Mouse (Mus musculus) CH12.LX (cell line): Measurements from ENCODE around the gene Cypt12. TPM values are rescaled to one million over a fixed set of nuclear protein-coding genes. Genes with fewer than 3 reads are reported as not detected.

Experiments used
- DNase-seq: peaks from one replicate; pipeline ENCODE4 v3.0.0-alpha.2; 2013; ENCODE audit errors: extremely low read depth
- H3K27ac ChIP-seq: 2 replicates; pipeline ENCODE4 v1.5.1; 2012; ENCODE audit warnings: low read depth, mild to moderate bottlenecking, control low read depth, moderate library complexity; ENCODE audit not compliant: insufficient read depth
- H3K27me3 ChIP-seq: replicated peaks from 2 replicates; pipeline ENCODE3; 2012; ENCODE audit warnings: inconsistent platforms
- H3K36me3 ChIP-seq, 2 experiments: replicated peaks in 1 of 2; 2 replicates each; pipeline versions ENCODE3 to v1.6.1; 2012; ENCODE audit warnings: inconsistent platforms in 1 of 2, low read length in 1 of 2, mild to moderate bottlenecking in 1 of 2, mixed read lengths in 1 of 2, moderate library complexity in 1 of 2; ENCODE audit not compliant: control insufficient read depth in 1 of 2, insufficient read depth in 1 of 2
- H3K4me1 ChIP-seq, 2 experiments: 2 replicates each; pipeline ENCODE4 v1.6.1; 2012; ENCODE audit warnings: inconsistent platforms in 1 of 2, moderate library complexity in 1 of 2; ENCODE audit not compliant: insufficient read depth in 2 of 2, control insufficient read depth in 1 of 2
- H3K4me2 ChIP-seq: 2 replicates; pipeline ENCODE4 v1.6.1; 2012; ENCODE audit warnings: low read depth, mild to moderate bottlenecking, control low read depth; ENCODE audit not compliant: poor library complexity, insufficient read depth, severe bottlenecking
- H3K4me3 ChIP-seq, 3 experiments: fragments of 150-350 bp in 1 of 3; sonication (generic) in 1 of 3; replicated peaks in 1 of 3; 2 replicates each; pipeline versions ENCODE3 to v1.5.1; 2011 to 2012; ENCODE audit warnings: low read depth in 2 of 3, low read length in 2 of 3, mild to moderate bottlenecking in 2 of 3, moderate library complexity in 2 of 3, control low read depth in 1 of 3, improper control_type of control experiment in 1 of 3, inconsistent platforms in 1 of 3, mixed read lengths in 1 of 3; ENCODE audit not compliant: poor library complexity in 1 of 3
- H3K79me2 ChIP-seq: replicated peaks from 2 replicates; pipeline ENCODE4 v1.6.1; 2012; ENCODE audit warnings: mild to moderate bottlenecking, moderate library complexity; ENCODE audit not compliant: control insufficient read depth, poor library complexity, insufficient read depth, severe bottlenecking; ENCODE audit errors: extremely low read depth
- H3K9ac ChIP-seq: 2 replicates; pipeline ENCODE4 v1.6.1; 2012; ENCODE audit warnings: low read depth, mild to moderate bottlenecking, control low read depth, moderate library complexity; ENCODE audit not compliant: insufficient read depth
- H3K9me3 ChIP-seq: replicated peaks from 2 replicates; pipeline ENCODE3; 2012; ENCODE audit warnings: low read length, inconsistent platforms, mixed read lengths
- BHLHE40 ChIP-seq: IDR thresholded peaks from 2 replicates; pipeline ENCODE4 v1.6.1; 2011; ENCODE audit warnings: mild to moderate bottlenecking, low read depth, low read length, improper control_type of control experiment
- CHD2 ChIP-seq: IDR thresholded peaks from 2 replicates; pipeline ENCODE4 v1.6.1; 2011; ENCODE audit warnings: low read length, improper control_type of control experiment
- CTCF ChIP-seq, 2 experiments: IDR thresholded peaks in 1 of 2; conservative IDR thresholded peaks in 1 of 2; 2 replicates each; pipeline ENCODE4 v1.5.1; 2011 to 2012; ENCODE audit warnings: low read depth in 2 of 2, low read length in 2 of 2, improper control_type of control experiment in 1 of 2, inconsistent platforms in 1 of 2, mild to moderate bottlenecking in 1 of 2, moderate library complexity in 1 of 2
- ELF1 ChIP-seq: IDR thresholded peaks from 2 replicates; pipeline ENCODE4 v1.6.1; 2014; ENCODE audit warnings: low read depth, mild to moderate bottlenecking, inconsistent platforms, low read length, improper control_type of control experiment
- EP300 ChIP-seq: IDR thresholded peaks from 2 replicates; pipeline ENCODE4 v1.6.1; 2011; ENCODE audit warnings: low read length, improper control_type of control experiment
- GABPA ChIP-seq: IDR thresholded peaks from 2 replicates; pipeline ENCODE4 v1.6.1; 2012; ENCODE audit warnings: low read depth, low read length, improper control_type of control experiment, inconsistent platforms; ENCODE audit not compliant: insufficient replicate concordance
- JUND ChIP-seq: conservative IDR thresholded peaks from 2 replicates; pipeline ENCODE4 v1.6.1; 2011; ENCODE audit warnings: low read depth, low read length, improper control_type of control experiment
- KAT2A ChIP-seq: IDR thresholded peaks from 2 replicates; pipeline ENCODE4 v1.6.1; 2012; ENCODE audit warnings: low read length, improper control_type of control experiment, inconsistent platforms; ENCODE audit not compliant: insufficient replicate concordance
- MAFK ChIP-seq: IDR thresholded peaks from 2 replicates; pipeline ENCODE4 v1.6.1; 2011; ENCODE audit warnings: low read length, improper control_type of control experiment; ENCODE audit not compliant: insufficient replicate concordance
- MAZ ChIP-seq: IDR thresholded peaks from 2 replicates; pipeline ENCODE4 v1.6.1; 2012; ENCODE audit warnings: low read depth, mild to moderate bottlenecking, inconsistent platforms, low read length, improper control_type of control experiment, moderate library complexity
- MYC ChIP-seq: IDR thresholded peaks from 2 replicates; pipeline ENCODE4 v1.6.1; 2011; ENCODE audit warnings: low read depth, mild to moderate bottlenecking, improper control_type of control experiment, low read length
- NELFE ChIP-seq: IDR thresholded peaks from 2 replicates; pipeline ENCODE4 v1.6.1; 2011; ENCODE audit warnings: low read depth, low read length, improper control_type of control experiment
- NRF1 ChIP-seq: IDR thresholded peaks from 2 replicates; pipeline ENCODE4 v1.6.1; 2014; ENCODE audit warnings: low read depth, mild to moderate bottlenecking, inconsistent platforms, low read length, improper control_type of control experiment, moderate library complexity
- PAX5 ChIP-seq: IDR thresholded peaks from 2 replicates; pipeline ENCODE4 v1.6.1; 2012; ENCODE audit warnings: low read length, inconsistent platforms, mixed read lengths
- POLR2A ChIP-seq: IDR thresholded peaks from 2 replicates; pipeline ENCODE4 v1.6.1; 2011; ENCODE audit warnings: low read depth, mild to moderate bottlenecking, improper control_type of control experiment, low read length
- POLR2AphosphoS2 ChIP-seq: IDR thresholded peaks from 2 replicates; pipeline ENCODE4 v1.6.1; 2011; ENCODE audit warnings: low read depth, low read length, improper control_type of control experiment
- RCOR1 ChIP-seq: conservative IDR thresholded peaks from 2 replicates; pipeline ENCODE4 v1.6.1; 2012; ENCODE audit warnings: low read depth, mild to moderate bottlenecking, inconsistent platforms, low read length, improper control_type of control experiment
- SMC3 ChIP-seq: IDR thresholded peaks from 2 replicates; pipeline ENCODE4 v1.6.1; 2011; ENCODE audit warnings: low read depth, low read length, improper control_type of control experiment
- TBP ChIP-seq: conservative IDR thresholded peaks from 2 replicates; pipeline ENCODE4 v1.6.1; 2011; ENCODE audit warnings: low read depth, low read length, improper control_type of control experiment
- TCF12 ChIP-seq: IDR thresholded peaks from 2 replicates; pipeline ENCODE4 v1.6.1; 2014; ENCODE audit warnings: low read depth, mild to moderate bottlenecking, inconsistent platforms, low read length, improper control_type of control experiment
- USF1 ChIP-seq: IDR thresholded peaks from 2 replicates; pipeline ENCODE4 v1.6.1; 2014; ENCODE audit warnings: low read depth, mild to moderate bottlenecking, inconsistent platforms, low read length, improper control_type of control experiment
- dilution Hi-C: fragments of 300-500 bp; cut with MboI; formaldehyde crosslinking; loops from 2 replicates; pipeline ENCODE4 v1.14.3; 2020; ENCODE audit warnings: low sequenced_read_pairs; ENCODE audit not compliant: extremely low pct_unique_long_range_greater_than_20kb, extremely low pct_ligation_motif_present
- in situ Hi-C: fragments of 300-500 bp; cut with MboI; formaldehyde crosslinking; loops from 3 replicates; pipeline ENCODE4 v1.14.3; 2019; ENCODE audit warnings: low sequenced_read_pairs, low pct_ligation_motif_present, low pct_unique_long_range_greater_than_20kb, mixed read lengths
- polyA plus RNA-seq: library from polyadenylated mRNA; unstranded; fragments of >175 nt; gene quantifications from 2 replicates; pipeline ENCODE4 v1.2.1, GENCODE M21; 2012; ENCODE audit warnings: low read depth; ENCODE audit not compliant: insufficient read length
- total RNA-seq, 2 experiments: library from RNA; depleted of rRNA; stranded (reverse); fragments of 300-350 nt in 1 of 2; fragments of >200 nt in 1 of 2; gene quantifications; 2 replicates each; pipeline ENCODE4 v1.2.3; 2012 to 2014

Cypt12 gene
- not detected in 2 replicates for total RNA-seq (2012; rRNA removed)
- not detected in 2 replicates for total RNA-seq (2014; rRNA removed)
- not detected in 2 replicates for polyA plus RNA-seq

DNA sequence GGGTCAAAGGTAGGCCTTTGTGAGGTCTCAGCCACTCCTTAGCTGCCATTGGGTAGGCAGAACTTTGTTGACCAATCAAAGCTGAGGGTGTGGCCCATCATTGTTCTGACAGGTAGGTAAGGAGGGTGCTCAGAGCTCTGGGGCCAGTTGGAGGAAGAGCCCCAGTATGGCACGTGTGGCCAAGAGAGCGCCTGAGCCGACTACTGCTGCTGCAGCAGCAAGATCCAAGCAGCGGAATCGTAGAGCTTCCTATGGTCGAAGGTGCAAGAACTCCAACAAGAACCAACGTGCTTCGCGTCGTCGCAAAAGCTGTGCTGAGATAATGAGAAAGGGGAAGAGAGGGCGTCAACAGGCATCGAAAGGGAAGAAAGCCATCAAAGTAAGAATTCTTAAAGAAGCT, at the start of gene Cypt12:
Gene Cypt12 (plus strand): TSS at position 112 of the 400 bp plus-strand sequence.
- no peak within 1 kb of the TSS for H3K27ac ChIP-seq
- H3K9me3 ChIP-seq: peaks cover 18% of the 10 kb centered on the region
- no peaks in the 10 kb centered on the region for H3K27me3 ChIP-seq
- no peaks in the 10 kb centered on the region for H3K79me2 ChIP-seq
- in situ Hi-C loops (no loop called here), dilution Hi-C loops (no loop called here)
- no peaks in the 10 kb centered on the region for H3K4me1 ChIP-seq
- H3K36me3 ChIP-seq: no peaks in the 10 kb centered on the region
- no peak within 1 kb of the TSS for H3K4me2 ChIP-seq
- H3K9ac ChIP-seq: no peak within 1 kb of the TSS
- TF ChIP-seq ELF1: no peak
- TF ChIP-seq POLR2A: no peak
- no peak for TF ChIP-seq USF1
- TF ChIP-seq TBP: no peak
- no peak for TF ChIP-seq PAX5
- no peak for TF ChIP-seq CHD2
- no peak for TF ChIP-seq NRF1
- no peak for TF ChIP-seq MAZ
- no peak for TF ChIP-seq NELFE
- TF ChIP-seq CTCF (conservative IDR thresholded peaks at IDR 0.05 in 1 of 2, IDR thresholded peaks at IDR 0.05 in 1 of 2; ENCODE audit: low read depth in 2 of 2, low read length in 2 of 2): no peak
- TF ChIP-seq JUND: no peak
- no peak for TF ChIP-seq EP300
- no peak for TF ChIP-seq GABPA
- no peak for TF ChIP-seq KAT2A
- TF ChIP-seq RCOR1: no peak
- TF ChIP-seq TCF12: no peak
- TF ChIP-seq MAFK: no peak
- no peak for DNase-seq
- H3K4me3 ChIP-seq: no peak within 1 kb of the TSS

GRCm38 (mm10) chr3:17913796-17914195, 34.4 kb upstream of the Cypt12 start:
- Histone ChIP-seq H3K4me1 (no peaks in the 10 kb centered on the region), H3K79me2 (no peaks in the 10 kb centered on the region), H3K9ac (no peak overlapping the region), H3K27me3 (no peaks in the 10 kb centered on the region), H3K4me2 (no peak overlapping the region), H3K9me3 (peaks cover 18% of the 10 kb centered on the region), H3K4me3 (no peak overlapping the region), H3K27ac (no peak overlapping the region), H3K36me3 (no peaks in the 10 kb centered on the region)
- DNase-seq: no peak
- in situ Hi-C loops (no loop called here), dilution Hi-C loops (no loop called here)
- no peak for TF ChIP-seq POLR2AphosphoS2
- TF ChIP-seq BHLHE40: no peak
- TF ChIP-seq SMC3: no peak
- no peak for TF ChIP-seq GABPA
- TF ChIP-seq POLR2A: no peak
- TF ChIP-seq MYC: no peak
- TF ChIP-seq KAT2A: no peak
- no peak for TF ChIP-seq EP300
